Mouse (Mus musculus): ENCODE measurements around the gene Grb14.

The Grb14 gene

GRCm38 (mm10) chr2:65024887-65025286 is at the start of gene Grb14:
Gene Grb14, minus strand, starts transcription at chr2:65024987.
- no peak for DNase-seq (ENCODE audit: low spot score in 2 of 2)

- no peak for DNase-seq (ENCODE audit: low spot score in 2 of 2)
These were observed 47.4 kb upstream of the Grb14 start for GRCm38 (mm10) chr2:65072205-65072604.

- DNase-seq (ENCODE audit: low spot score in 2 of 2): no peak
These were observed 29.0 kb upstream of the Grb14 start for GRCm38 (mm10) chr2:65053764-65054163.

DNA sequence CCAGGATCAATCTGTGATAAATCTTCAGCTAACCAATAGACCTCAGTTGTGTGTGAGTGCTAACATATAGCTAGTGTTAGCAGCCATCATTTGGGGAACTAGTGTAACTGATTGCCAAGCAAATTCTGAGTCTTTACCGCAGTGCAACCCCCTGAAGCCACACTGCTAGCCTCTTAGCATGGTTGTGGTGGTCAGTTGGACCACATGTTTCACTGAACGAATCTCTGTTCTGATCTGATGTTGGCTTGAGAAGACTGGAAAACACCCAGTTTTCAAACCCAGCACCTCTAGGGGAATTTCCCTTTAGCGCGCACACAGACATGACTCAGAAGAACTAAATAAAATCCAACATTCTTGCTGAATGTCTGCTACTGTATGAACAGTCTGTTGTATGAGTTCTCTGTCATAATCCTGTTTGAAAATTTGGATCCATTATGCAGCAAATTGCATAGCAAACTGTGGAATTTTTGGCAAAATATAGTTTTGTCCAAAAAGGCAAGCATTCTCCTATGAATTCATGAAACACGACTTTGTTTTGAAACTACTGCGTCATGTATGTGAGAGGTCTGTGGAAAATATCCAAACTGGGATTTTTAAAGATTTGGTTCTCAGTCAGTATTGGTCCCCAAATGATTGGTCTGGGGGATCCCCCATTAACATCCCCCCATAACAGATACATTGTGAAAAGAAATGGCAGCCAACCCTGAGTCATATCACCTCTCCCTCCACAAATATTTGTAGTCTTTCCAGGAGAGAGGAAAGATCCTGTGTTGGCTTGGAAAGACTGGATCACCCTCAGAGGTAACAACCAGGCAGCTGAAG is 27.6 kb upstream of the Grb14 start:
- DNase-seq (ENCODE audit: low spot score in 2 of 2): no peak

DNA sequence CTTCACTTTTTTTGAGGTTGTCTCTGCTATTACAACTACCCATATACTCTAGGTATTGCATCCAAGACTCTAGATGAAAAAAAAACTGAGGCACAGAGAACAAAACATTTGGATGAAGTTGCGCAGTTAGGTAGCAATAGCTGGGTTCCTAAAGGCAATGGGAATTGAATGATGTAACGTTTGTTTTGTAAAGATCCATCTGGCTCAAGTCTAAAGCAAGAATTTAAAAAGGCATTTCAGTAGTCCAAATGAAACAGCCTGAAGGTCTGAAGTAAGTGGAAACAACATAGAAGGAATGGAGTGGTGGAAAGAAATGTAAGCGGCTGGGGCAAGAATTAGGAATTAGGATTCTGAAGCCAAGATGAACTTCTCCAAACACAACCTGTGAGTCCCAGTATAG is 26.0 kb upstream of the Grb14 start:
- no peak for DNase-seq (ENCODE audit: low spot score in 2 of 2)

DNA sequence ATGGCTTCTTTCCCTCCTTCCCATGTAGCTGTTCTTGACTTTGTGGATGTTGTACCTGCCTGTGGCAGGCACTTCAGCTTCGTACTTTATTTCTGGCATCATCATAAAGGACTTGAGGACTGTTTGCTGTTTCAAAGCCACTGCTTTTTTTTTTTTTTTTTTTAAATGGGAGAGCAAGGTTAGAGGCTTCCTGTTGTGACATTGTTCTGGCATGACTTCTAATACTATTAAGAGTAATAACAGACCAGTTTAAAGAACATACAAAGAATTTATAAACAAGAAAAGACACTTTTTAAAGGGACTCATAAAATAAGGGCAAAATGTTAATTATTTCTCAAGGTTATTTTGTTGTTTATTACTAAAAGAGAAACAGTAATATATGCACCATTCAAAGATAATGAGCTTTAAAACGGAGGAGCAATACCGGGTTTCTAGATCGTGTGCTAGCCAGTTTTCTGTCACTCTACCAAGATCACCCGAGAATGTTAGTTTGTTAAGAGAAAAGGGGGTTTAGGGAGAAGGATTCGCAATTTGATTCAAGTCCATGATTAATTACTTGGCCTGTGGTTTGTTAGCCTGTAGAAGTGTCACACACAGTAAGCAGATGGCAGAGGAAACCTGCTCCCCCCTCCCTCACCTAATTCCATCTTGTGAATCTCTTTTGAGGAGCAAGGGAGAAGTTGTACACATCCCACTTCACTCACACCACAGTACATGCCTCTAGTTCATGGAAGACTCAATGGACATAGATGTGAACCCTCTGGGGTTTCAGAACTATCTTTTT is 23.6 kb upstream of the Grb14 start:
- DNase-seq (ENCODE audit: low spot score in 2 of 2): no peak

DNA sequence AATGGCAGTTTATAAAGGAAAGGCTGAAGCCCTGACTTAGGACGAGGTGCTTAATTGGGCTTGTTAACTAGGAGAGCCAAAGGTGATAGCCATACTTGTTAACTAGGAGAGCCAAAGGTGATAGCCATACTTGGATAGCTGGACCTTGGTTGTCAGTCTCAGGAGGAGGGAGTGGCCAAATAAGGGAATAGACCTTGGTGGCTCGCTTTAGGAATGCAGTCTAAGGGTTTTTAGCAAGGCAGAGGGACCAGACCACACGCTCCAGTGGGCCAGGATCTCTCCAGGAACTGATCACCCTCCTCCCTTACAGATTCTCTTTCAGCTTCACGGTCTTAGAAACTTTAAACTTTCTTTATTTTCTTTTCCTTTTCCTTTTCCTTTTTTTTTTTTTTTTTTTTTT is 13.4 kb upstream of the Grb14 start:
- DNase-seq (ENCODE audit: low spot score in 2 of 2): no peak

DNA sequence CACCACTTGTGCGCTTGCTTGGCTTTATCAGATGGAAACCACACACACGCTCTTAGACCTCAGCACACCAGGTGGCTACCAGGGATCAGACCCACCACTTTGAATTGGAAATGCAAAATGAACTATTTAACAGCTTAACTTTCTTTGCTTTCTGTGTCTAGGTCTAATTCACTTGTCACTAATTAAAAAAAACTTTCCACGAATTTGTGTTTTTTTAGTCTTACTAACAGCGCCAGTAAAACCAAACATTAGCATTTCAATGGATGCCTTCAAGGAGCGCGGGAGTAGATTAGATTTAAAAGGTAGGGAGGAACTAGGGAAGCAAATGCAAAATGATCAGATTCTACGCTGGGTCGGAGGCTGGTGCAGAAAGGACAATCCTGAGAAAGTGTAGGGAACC is 12.8 kb upstream of the Grb14 start:
- no peak for DNase-seq (ENCODE audit: low spot score in 2 of 2)

DNA sequence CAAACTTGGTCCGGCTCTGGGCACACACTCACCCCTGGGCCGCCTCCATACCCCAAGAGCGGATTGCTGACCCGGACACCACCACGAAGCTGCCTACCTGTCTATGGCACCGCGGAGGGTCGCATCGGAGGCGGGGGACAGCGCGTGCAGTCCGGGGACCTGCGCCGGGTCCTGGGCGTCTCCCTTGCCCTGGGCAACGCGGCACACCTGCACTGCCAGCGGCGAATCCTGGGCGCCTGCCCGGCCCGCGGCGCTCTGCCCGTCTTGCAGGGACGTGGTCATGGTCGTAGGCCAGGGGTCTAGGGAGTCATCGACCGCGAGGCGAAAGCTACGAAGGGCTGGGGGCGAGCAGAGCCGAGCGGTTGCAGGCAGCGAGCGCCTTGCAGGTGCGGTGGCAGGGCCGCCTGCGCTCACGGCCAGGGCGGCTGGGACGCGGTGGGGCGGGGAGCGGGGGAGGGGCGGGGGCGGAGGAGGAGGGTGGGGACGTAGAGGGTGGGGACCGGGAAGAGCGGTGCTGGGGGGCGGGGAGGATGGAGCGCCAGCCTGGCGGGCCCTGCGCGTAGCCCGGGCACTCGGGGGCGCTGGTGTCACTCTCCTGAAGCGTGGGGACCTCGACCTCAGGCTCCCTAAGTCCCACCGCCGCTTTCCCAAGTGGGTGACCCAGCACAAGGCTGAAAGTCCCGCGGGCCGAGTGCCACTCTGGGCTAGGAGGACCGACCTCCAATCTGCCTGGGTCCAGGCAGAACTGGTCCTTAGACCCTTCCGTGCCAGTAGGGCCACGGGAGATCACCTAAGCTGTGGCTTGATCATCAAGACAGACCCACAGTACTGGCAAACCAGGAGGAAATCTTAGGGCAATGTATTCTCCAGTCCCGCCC is 2.2 kb downstream of the Grb14 start:
- peak; percentile 23 to 42 for DNase-seq (ENCODE audit: low spot score in 2 of 2)

DNA sequence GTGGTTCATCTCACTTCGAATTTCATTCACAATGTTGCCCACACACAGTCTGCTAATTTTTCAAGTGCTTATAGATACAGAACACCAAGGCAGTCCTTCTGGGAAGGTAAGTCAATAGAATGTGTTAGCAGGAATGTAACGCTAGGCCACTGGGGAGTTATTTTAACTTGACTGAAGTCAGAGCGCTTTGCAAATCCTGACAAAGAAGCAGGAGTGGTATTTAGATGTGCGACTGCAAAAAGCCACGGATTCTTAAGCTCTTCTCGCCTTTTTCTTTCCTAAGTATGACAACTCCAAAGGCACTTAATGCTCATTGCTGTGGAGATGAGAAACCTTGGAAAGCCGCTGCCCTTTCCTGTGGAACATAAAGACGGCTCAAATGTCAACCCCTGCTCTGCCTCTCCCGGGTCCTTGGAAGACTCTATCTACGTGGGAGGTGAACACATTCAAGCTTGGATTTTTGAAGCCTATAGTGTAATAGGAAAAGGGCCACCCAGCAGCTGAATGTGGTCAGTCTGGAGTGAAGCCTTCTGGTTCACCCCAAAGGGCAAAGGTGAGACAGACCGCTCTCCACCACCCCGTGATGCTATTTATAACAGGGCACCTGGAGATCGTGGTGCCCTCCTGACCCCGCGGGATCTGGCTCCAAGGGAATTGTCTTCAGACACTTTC is 3.0 kb downstream of the Grb14 start:
- no peak for DNase-seq (ENCODE audit: low spot score in 2 of 2)

DNA sequence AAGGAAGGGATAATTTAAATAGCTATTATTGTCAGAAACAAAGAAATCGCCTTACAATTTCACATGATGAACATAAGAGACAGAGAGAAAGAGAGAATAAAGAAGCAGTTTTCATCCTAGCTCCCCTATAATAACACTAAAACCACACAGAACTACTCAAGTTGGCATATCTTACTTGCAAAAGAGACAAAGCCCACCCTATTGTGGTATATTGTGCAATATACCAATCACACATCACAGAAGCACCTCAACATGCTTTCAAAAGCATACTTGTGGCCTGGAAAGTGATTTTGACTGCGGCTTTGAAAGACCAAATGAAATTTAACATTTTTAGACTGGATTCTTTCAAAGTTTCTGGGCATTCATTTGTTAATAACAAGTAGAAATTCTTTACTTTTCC is 7.4 kb downstream of the Grb14 start:
- no peak for DNase-seq (ENCODE audit: low spot score in 2 of 2)

DNA sequence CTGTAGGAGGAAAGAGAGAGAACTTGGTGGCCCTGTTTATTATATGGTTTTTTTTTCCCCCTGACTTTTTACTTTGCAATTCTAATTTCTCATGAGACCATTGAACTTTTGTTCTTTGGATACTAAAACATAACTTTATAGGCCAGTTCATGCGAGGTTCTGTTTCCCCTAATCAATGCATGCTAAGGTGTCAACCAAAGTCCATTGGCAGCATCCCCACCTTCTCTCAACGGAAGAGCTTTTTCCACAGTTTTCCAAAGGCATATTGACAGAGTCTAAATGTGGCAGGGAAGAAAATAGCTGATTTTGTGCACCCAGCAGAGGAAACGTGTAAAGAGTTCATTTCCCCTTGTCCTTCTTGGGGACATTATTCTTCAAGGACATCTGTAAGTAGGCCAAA is 10.2 kb downstream of the Grb14 start:
- no peak for DNase-seq (ENCODE audit: low spot score in 2 of 2)

- no peak for DNase-seq (ENCODE audit: low spot score in 2 of 2)
These were observed 14.7 kb downstream of the Grb14 start for GRCm38 (mm10) chr2:65010105-65010504.

- DNase-seq (ENCODE audit: low spot score in 2 of 2): no peak
These were observed 17.4 kb downstream of the Grb14 start for GRCm38 (mm10) chr2:65007396-65007795.

DNA sequence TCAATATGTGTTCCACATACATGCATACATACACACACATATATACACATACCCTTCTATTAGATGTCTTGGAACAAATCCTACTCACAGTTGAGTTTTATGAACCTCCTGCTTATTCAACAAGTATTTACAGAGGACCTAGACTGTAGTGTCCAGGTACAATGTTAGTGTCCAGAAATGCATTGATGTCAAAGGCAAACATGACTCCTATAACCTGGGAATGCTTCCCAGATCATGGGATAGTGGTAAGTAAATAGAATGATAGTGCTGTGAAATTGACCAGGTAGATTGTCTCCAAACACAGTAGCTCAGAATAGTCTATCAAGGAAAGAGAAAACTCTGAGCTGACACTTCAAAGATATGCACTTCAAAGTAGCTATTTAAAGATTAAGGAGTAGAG is 19.7 kb downstream of the Grb14 start:
- no peak for DNase-seq (ENCODE audit: low spot score in 2 of 2)

GRCm38 (mm10) chr2:65003433-65003832 is 21.4 kb downstream of the Grb14 start:
- DNase-seq (ENCODE audit: low spot score in 2 of 2): no peak

DNA sequence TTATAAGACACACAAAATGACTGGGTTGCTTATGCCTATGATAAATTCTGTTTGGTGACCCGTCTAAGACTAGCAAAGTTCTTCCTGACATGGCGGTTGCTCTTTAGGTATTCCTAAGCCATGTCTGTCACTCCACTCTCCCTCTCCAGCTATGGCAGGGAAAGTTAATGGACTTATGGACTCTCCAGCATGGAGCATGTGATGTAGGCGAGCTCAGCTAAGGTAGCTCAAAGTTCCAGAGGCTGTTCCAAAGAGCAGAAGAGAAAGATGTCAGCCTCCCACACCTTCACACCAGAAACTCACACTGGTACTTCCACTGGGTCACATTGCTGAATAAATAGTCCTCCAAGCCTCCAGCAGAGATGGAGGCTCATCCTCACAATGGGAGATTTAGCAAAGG is 22.2 kb downstream of the Grb14 start:
- DNase-seq (ENCODE audit: low spot score in 2 of 2): no peak

GRCm38 (mm10) chr2:64995048-64995447 is 29.7 kb downstream of the Grb14 start:
- DNase-seq (ENCODE audit: low spot score in 2 of 2): no peak

DNA sequence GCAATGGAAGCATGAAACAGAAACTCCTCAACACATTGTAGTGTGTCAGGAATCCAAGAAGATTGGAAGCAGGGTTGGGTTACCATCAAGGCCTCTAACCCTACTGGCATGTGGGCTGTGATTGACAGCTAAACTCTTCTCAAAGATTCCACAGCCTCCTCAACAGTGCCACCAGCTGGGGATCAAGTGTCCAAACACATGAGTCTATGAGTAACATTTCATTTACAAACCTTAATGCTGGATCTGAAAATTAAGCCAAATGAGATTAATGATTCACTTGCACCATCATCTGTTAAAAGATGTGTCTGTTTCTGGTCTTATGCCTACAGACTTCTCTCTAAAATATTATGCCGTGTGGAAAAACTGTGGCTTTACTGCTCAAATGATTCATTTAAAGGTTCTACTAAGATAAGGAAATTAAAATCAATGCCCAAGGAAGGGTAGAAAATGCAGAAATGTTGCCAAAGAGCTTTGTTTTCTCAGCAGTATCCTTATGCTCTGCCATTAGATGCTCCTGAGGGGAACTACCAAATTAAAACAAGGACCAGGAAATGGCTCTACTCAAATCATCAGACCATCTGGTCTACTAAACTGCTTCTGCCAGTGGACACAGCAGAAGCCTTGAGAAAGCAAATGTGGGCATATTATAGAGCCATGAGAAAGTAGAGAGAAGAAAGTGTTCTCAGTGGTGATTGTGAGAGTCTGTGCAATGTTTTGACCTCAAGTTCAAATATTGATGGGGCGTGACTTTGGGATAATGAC is 35.2 kb downstream of the Grb14 start:
- no peak for DNase-seq (ENCODE audit: low spot score in 2 of 2)

DNA sequence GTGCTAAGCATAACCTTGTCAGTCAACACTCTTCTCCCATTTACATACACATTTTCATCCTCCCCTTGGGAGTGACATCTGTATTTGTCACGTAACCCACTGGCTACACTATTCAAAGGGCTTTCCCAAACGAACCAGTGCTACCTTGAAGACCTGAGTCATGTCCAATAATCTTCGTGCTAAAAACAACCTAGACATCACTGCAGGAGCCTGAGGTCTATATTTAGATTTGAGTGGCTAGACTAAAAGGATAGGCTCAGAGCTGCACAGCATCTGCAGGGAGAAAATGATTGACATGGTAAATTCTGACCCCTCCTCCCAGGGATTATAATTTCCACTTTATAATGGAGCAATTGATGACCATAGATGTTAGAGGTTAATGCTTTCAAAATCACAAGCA is 37.0 kb downstream of the Grb14 start:
- no peak for DNase-seq (ENCODE audit: low spot score in 2 of 2)

DNA sequence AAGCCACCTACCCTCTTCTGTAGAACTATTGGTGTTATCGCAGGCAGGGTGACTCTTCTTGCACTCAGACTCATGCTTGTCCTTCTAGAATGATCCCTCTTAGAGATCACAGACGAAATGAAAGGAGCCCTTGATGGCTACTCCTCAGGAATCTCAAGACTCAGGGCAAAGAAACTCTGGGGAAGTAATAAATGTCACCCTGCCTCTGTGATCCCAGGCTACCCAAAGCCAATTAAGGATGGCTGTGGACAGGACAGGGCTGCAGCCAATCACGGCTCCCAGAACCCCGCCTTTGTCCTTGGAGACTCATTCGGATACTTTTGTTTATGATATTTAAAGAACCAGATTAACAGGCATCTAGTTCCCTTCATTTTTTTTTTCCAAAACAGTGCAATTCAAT is 49.2 kb downstream of the Grb14 start:
- DNase-seq (ENCODE audit: low spot score in 2 of 2): no peak

All from thymus, postnatal 10 days (tissue).